Comparison of ENCODE assay signal across 27 mouse cellular contexts in the genomic region with DNA sequence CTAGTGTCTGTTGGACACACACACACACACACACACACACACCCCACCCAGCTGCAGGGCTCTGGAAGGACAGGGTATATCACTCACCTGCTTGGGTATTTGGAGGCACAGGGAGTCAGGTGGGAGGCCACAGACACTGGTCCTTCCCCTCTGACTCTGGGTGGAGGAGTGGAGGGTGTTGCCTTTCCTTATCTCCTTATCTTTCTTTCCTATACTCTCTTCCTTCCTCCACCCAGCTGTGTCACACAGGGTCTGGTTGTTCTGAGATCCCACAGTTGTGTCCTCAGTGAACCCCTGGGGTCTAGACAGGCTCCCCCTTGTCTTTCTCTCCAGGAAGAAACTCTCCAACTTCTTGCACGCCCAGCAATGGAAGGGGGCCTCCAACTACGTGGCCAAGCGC. TPM values are rescaled to one million over a fixed set of nuclear protein-coding genes. Genes with fewer than 3 reads are reported as not detected.
A peak's percentile ranks its signal among the peaks of the same experiment; 100 is the strongest.
DNase-seq lines count a peak whose midpoint lies in the region; ATAC-seq and TF ChIP-seq lines count a peak whose summit lies in the region.
"Had no signal": no experiment of that assay in that cellular context is flagged by ENCODE, and none has a peak within 500 bp of the region (broad histone marks: within the 10 kb centered on the region; RNA-seq: fewer than 3 reads in every experiment).

No protein-coding gene starts in this region.

- 87% methylated on average over 3 of the region's 3 CpGs for WGBS in bone marrow, adult 2 months
- 64% methylated on average over 3 of the region's 3 CpGs for WGBS in liver, embryonic 12.5 days (ENCODE audit: insufficient replicate concordance)

- no peak for TF ChIP-seq CTCF in bone marrow, adult 2 months (IDR thresholded peaks at IDR 0.05; ENCODE audit: control insufficient read depth, insufficient read depth, low read length)

- ATAC-seq in common myeloid progenitor, adult 5-6 weeks (replicated peaks; ENCODE audit: low read depth, poor library complexity, severe bottlenecking) = peak; percentile 15
- ATAC-seq in liver, embryonic 12.5 days = peak; percentile 75
- 0 out of 2 replicates have a peak, but pooled peaks have one; percentile 5 for ATAC-seq in megakaryocyte progenitor cell, adult 5-6 weeks (replicated peaks; ENCODE audit: poor library complexity)
- ATAC-seq: hindbrain, embryonic 16.5 days; intestine, embryonic 15.5 days; midbrain, embryonic 15.5 days had no signal

- H3K9ac ChIP-seq in liver, embryonic 12.5 days = peak overlapping the region; percentile 73
- H3K9ac ChIP-seq: forebrain, embryonic 12.5 days; intestine, embryonic 15.5 days; lung, embryonic 15.5 days; midbrain, embryonic 15.5 days; neural tube, embryonic 13.5 days had no signal

- peak overlapping the region; percentile 71 for H3K4me2 ChIP-seq in liver, embryonic 12.5 days
- H3K4me2 ChIP-seq: forebrain, embryonic 12.5 days; intestine, embryonic 15.5 days; lung, embryonic 15.5 days; midbrain, embryonic 15.5 days; neural tube, embryonic 13.5 days had no signal

- intact Hi-C loops in heart, postnatal 10 days (cut with DNase I) = no loop called here

- peak overlapping the region; percentile 70 for H3K27ac ChIP-seq in bone marrow, adult 2 months (ENCODE audit: control insufficient read depth, insufficient read depth, low read depth, low read length, poor library complexity)
- H3K27ac ChIP-seq in liver, embryonic 12.5 days = peak overlapping the region; percentile 87
- H3K27ac ChIP-seq: embryonic facial prominence, embryonic 10.5 days; forebrain, embryonic 12.5 days; gastrocnemius, adult 2 months; intestine, embryonic 15.5 days; lung, embryonic 15.5 days; midbrain, embryonic 15.5 days; neural tube, embryonic 13.5 days had no signal

- peaks cover 85% of the 10 kb centered on the region for H3K36me3 ChIP-seq in liver, embryonic 12.5 days

- peaks cover 4% of the 10 kb centered on the region for H3K4me1 ChIP-seq in bone marrow, adult 2 months (ENCODE audit: control insufficient read depth, insufficient read depth, low read length)
- H3K4me1 ChIP-seq in liver, embryonic 12.5 days = peaks cover 99% of the 10 kb centered on the region
- H3K4me1 ChIP-seq: forebrain, embryonic 12.5 days; intestine, embryonic 15.5 days; midbrain, embryonic 15.5 days; neural tube, embryonic 13.5 days had no signal

- no peaks in the 10 kb centered on the region for H3K9me3 ChIP-seq in liver, embryonic 12.5 days (replicated peaks)
- H3K9me3 ChIP-seq: forebrain, embryonic 12.5 days; G1E; intestine, embryonic 15.5 days; lung, embryonic 15.5 days; midbrain, embryonic 15.5 days; neural tube, embryonic 13.5 days had no signal

- TF ChIP-seq POLR2A in bone marrow, adult 2 months (IDR thresholded peaks at IDR 0.05; ENCODE audit: borderline replicate concordance, control insufficient read depth, low read depth, low read length) = no peak

- DNase-seq in cerebellum, postnatal 14 days = no peak
- DNase-seq in thymus, postnatal 0 days (ENCODE audit: low spot score) = no peak
- no peak for DNase-seq in heart, postnatal 10 days
- DNase-seq: adrenal gland, adult 2 months; B cell, adult 2 months; cerebellum, adult 8-10 months; gastrocnemius, adult 2 months; heart, postnatal 36 days; kidney, adult 9 months; kidney, postnatal 36 days; lung, postnatal 36 days; retina, postnatal 1 day; right cerebral cortex, postnatal 25 days; thymus, adult 18-20 months had no signal

- peak overlapping the region; percentile 66 for H3K4me3 ChIP-seq in bone marrow, adult 2 months (replicated peaks; ENCODE audit: control insufficient read depth, low read depth, low read length)
- peak overlapping the region; percentile 57 for H3K4me3 ChIP-seq in liver, embryonic 12.5 days
- H3K4me3 ChIP-seq: embryonic facial prominence, embryonic 10.5 days; forebrain, embryonic 12.5 days; gastrocnemius, adult 2 months; intestine, embryonic 15.5 days; lung, embryonic 15.5 days; midbrain, embryonic 15.5 days; neural tube, embryonic 13.5 days had no signal

- H3K27me3 ChIP-seq in liver, embryonic 12.5 days (replicated peaks) = no peaks in the 10 kb centered on the region
- H3K27me3 ChIP-seq: CH12.LX; forebrain, embryonic 12.5 days; intestine, embryonic 15.5 days; lung, embryonic 15.5 days; midbrain, embryonic 15.5 days; neural tube, embryonic 13.5 days had no signal

RNA-seq across cellular contexts. Expression of a gene that starts 37.3 kb away (rescaled TPM):
- polyA plus RNA-seq in bone marrow, adult 2 months (2011; ENCODE audit: insufficient read depth, insufficient read length, low replicate concordance, missing spikeins) = 39.2 and 39.8 TPM in 2 replicates
- total RNA-seq in common myeloid progenitor, adult 5-6 weeks (2017) = 73.9 and 95.6 TPM in 2 replicates
- polyA plus RNA-seq in liver, embryonic 12.5 days (2016; fragmentation: Nextera tagmentation; extraction: Ambion mirVana) = 44.3 and 45.0 TPM in 2 replicates
- 32.5 and 34.4 TPM in 2 replicates for total RNA-seq in megakaryocyte progenitor cell, adult 5-6 weeks (2015)
- total RNA-seq in megakaryocyte progenitor cell, adult 5-6 weeks (2017) = 80.5 and 85.0 TPM in 2 replicates
- polyA plus RNA-seq in thymus, postnatal 0 days (2015; fragmentation: Nextera tagmentation; extraction: Ambion mirVana) = 28.2 and 30.5 TPM in 2 replicates
- 10 to 100 TPM; 37.0 to 37.2 TPM for total RNA-seq in heart, postnatal 10 days (2021)

RNA-seq across cellular contexts. Expression of a gene that starts 37.6 kb away (rescaled TPM):
- 6.5 and 14.2 TPM in 2 replicates for polyA plus RNA-seq in bone marrow, adult 2 months (2011; ENCODE audit: insufficient read depth, insufficient read length, low replicate concordance, missing spikeins)
- 26.9 and 30.3 TPM in 2 replicates for total RNA-seq in common myeloid progenitor, adult 5-6 weeks (2017)
- 27.4 and 27.9 TPM in 2 replicates for polyA plus RNA-seq in liver, embryonic 12.5 days (2016; fragmentation: Nextera tagmentation; extraction: Ambion mirVana)
- 14.0 and 15.1 TPM in 2 replicates for total RNA-seq in megakaryocyte progenitor cell, adult 5-6 weeks (2015)
- total RNA-seq in megakaryocyte progenitor cell, adult 5-6 weeks (2017) = 32.6 and 33.0 TPM in 2 replicates
- polyA plus RNA-seq in thymus, postnatal 0 days (2015; fragmentation: Nextera tagmentation; extraction: Ambion mirVana) = 26.4 and 27.1 TPM in 2 replicates
- total RNA-seq in heart, postnatal 10 days (2021) = 10 to 100 TPM; 15.1 to 15.4 TPM

Comparison
In these comparisons a context has a peak if more than half of its experiments do, and no peak if none do; other contexts are left out.
1. ATAC-seq: peak in every context shown above with its lines; median percentile 75 in liver, embryonic 12.5 days; 15 in common myeloid progenitor, adult 5-6 weeks; 5 in megakaryocyte progenitor cell, adult 5-6 weeks.